ENCODE assay signal across 27 mouse cellular contexts in genomic region chr11:76817664-76818063, GRCm38 (mm10). TPM values are rescaled to one million over a fixed set of nuclear protein-coding genes. Genes with fewer than 3 reads are reported as not detected.
DNase-seq lines count a peak whose midpoint lies in the region; ATAC-seq and TF ChIP-seq lines count a peak whose summit lies in the region.
"Had no signal": no experiment of that assay in that cellular context is flagged by ENCODE, and none has a peak within 500 bp of the region (broad histone marks: within the 10 kb centered on the region; RNA-seq: fewer than 3 reads in every experiment).

No protein-coding gene starts in this region.

- no peaks in the 10 kb centered on the region for H3K4me1 ChIP-seq in intestine, postnatal 0 days (replicated peaks; ENCODE audit: control insufficient read depth, insufficient read depth, low read length)
- no peaks in the 10 kb centered on the region for H3K4me1 ChIP-seq in intestine, embryonic 16.5 days (ENCODE audit: control insufficient read depth, insufficient read depth, low read length)
- H3K4me1 ChIP-seq in MEL (ENCODE audit: control insufficient read depth in 1 of 2, insufficient read depth in 2 of 2, low read length in 2 of 2), result peaks cover 7 to 9% of the 10 kb centered on the region in 2 experiments; a peak in 3 of 4 replicates
- H3K4me1 ChIP-seq: hindbrain, embryonic 13.5 days; lung, embryonic 15.5 days; midbrain, embryonic 12.5 days had no signal

- H3K9ac ChIP-seq in intestine, postnatal 0 days (ENCODE audit: low read depth, low read length), result no peak overlapping the region
- no peak overlapping the region for H3K9ac ChIP-seq in intestine, embryonic 16.5 days (ENCODE audit: low read depth, low read length)
- H3K9ac ChIP-seq in MEL (ENCODE audit: control insufficient read depth, low read depth, low read length, poor library complexity, severe bottlenecking), result no peak overlapping the region
- H3K9ac ChIP-seq: hindbrain, embryonic 13.5 days; kidney, embryonic 15.5 days; limb, embryonic 12.5 days; liver, embryonic 15.5 days; lung, embryonic 15.5 days; midbrain, embryonic 12.5 days had no signal

- H3K36me3 ChIP-seq in intestine, postnatal 0 days (ENCODE audit: control insufficient read depth, insufficient read depth), result 0 out of 2 replicates have a peak, but pooled peaks cover 3% of the 10 kb centered on the region
- no peaks in the 10 kb centered on the region for H3K36me3 ChIP-seq in intestine, embryonic 16.5 days (ENCODE audit: control insufficient read depth, insufficient read depth, low read length)
- peaks cover 0 to 2% of the 10 kb centered on the region in 2 experiments; a peak in 1 of 4 replicates for H3K36me3 ChIP-seq in MEL (ENCODE audit: control insufficient read depth in 1 of 2, insufficient read depth in 2 of 2, low read length in 2 of 2)

- no peaks in the 10 kb centered on the region for H3K79me2 ChIP-seq in MEL (ENCODE audit: control insufficient read depth, insufficient read depth, low read length, poor library complexity)

- no peak for ATAC-seq in intestine, postnatal 0 days
- ATAC-seq in intestine, embryonic 16.5 days, result no peak
- ATAC-seq: activated CD4-positive, CD25-positive, alpha-beta regulatory T cell, adult 4 months; forebrain, embryonic 14.5 days had no signal

- DNase-seq in 416B (ENCODE audit: low read depth) (peak; percentile 10), MEL (ENCODE audit: low read depth, low spot score) (peak; percentile 24)
- peak; percentile 31 for DNase-seq in induced T-regulatory cell, adult 2 months (ENCODE audit: low read depth)
- no peak for DNase-seq in thymus, postnatal 10 days (ENCODE audit: low spot score in 2 of 2)
- DNase-seq in adrenal gland, postnatal 4 days (ENCODE audit: low spot score in 2 of 2), result no peak
- DNase-seq: adrenal gland, adult 2 months; adrenal gland, postnatal 36 days; cerebellum, adult 2 months; cerebellum, postnatal 25 days; gastrocnemius, adult 2 months; gastrocnemius, postnatal 36 days; heart, adult 18-20 months; heart, postnatal 4 days; kidney, adult 18-20 months; kidney, postnatal 25 days; thymus, postnatal 14 days had no signal

- no peak for TF ChIP-seq EP300 in MEL (IDR thresholded peaks at IDR 0.05; ENCODE audit: low read depth in 1 of 2, low read length in 2 of 2)

- H3K27ac ChIP-seq in intestine, postnatal 0 days (ENCODE audit: low read depth, low read length), result no peak overlapping the region
- H3K27ac ChIP-seq in intestine, embryonic 16.5 days (ENCODE audit: low read length), result no peak overlapping the region
- no peak overlapping the region for H3K27ac ChIP-seq in MEL (ENCODE audit: control insufficient read depth, low read depth, low read length)
- H3K27ac ChIP-seq: gastrocnemius, adult 2 months; hindbrain, embryonic 13.5 days; kidney, embryonic 15.5 days; limb, embryonic 12.5 days; liver, embryonic 15.5 days; lung, embryonic 15.5 days; midbrain, embryonic 12.5 days had no signal

- no peaks in the 10 kb centered on the region for H3K27me3 ChIP-seq in intestine, postnatal 0 days (replicated peaks; ENCODE audit: control insufficient read depth, insufficient read depth, low read length)
- no peaks in the 10 kb centered on the region for H3K27me3 ChIP-seq in intestine, embryonic 16.5 days (replicated peaks; ENCODE audit: control insufficient read depth, insufficient read depth, low read length)
- H3K27me3 ChIP-seq in MEL (ENCODE audit: control insufficient read depth in 1 of 2, insufficient read depth in 2 of 2, low read length in 2 of 2), result no peaks in the 10 kb centered on the region
- H3K27me3 ChIP-seq: hindbrain, embryonic 13.5 days; kidney, embryonic 15.5 days; limb, embryonic 12.5 days; liver, embryonic 15.5 days; lung, embryonic 15.5 days; midbrain, embryonic 12.5 days had no signal

- TF ChIP-seq POLR2A in MEL (IDR thresholded peaks at IDR 0.05; ENCODE audit: control insufficient read depth in 1 of 2, insufficient read depth in 1 of 2, low read depth in 1 of 2, low read length in 2 of 2, poor library complexity in 1 of 2), result no peak

- H3K4me2 ChIP-seq in intestine, postnatal 0 days (replicated peaks; ENCODE audit: low read depth), result no peak overlapping the region
- H3K4me2 ChIP-seq in intestine, embryonic 16.5 days (ENCODE audit: low read depth, low read length), result no peak overlapping the region
- H3K4me2 ChIP-seq: heart, embryonic 11.5 days; hindbrain, embryonic 13.5 days; kidney, embryonic 15.5 days; limb, embryonic 12.5 days; liver, embryonic 15.5 days; lung, embryonic 15.5 days; midbrain, embryonic 12.5 days had no signal

- H3K9me3 ChIP-seq in intestine, postnatal 0 days (ENCODE audit: control insufficient read depth), result no peaks in the 10 kb centered on the region
- no peaks in the 10 kb centered on the region for H3K9me3 ChIP-seq in intestine, embryonic 16.5 days (ENCODE audit: control insufficient read depth, low read length)
- H3K9me3 ChIP-seq in MEL (replicated peaks; ENCODE audit: insufficient read depth, low read length), result no peaks in the 10 kb centered on the region
- H3K9me3 ChIP-seq: hindbrain, embryonic 13.5 days; kidney, embryonic 15.5 days; limb, embryonic 12.5 days; liver, embryonic 15.5 days; lung, embryonic 15.5 days; midbrain, embryonic 12.5 days had no signal

- H3K4me3 ChIP-seq in intestine, postnatal 0 days (ENCODE audit: low read depth, low read length), result no peak overlapping the region
- no peak overlapping the region for H3K4me3 ChIP-seq in intestine, embryonic 16.5 days (ENCODE audit: low read length)
- H3K4me3 ChIP-seq in MEL (ENCODE audit: control insufficient read depth in 1 of 2, insufficient read depth in 1 of 2, low read depth in 2 of 2, low read length in 2 of 2), result no peak overlapping the region
- H3K4me3 ChIP-seq: gastrocnemius, adult 2 months; hindbrain, embryonic 13.5 days; kidney, embryonic 15.5 days; limb, embryonic 12.5 days; liver, embryonic 15.5 days; lung, embryonic 15.5 days; midbrain, embryonic 12.5 days had no signal

- peak; percentile 9; the same call in 1 of the 2 replicates for TF ChIP-seq CTCF in intestine, postnatal 0 days (IDR thresholded peaks at IDR 0.05; ENCODE audit: low read depth)
- peak in 2 of 3 experiments; percentile 21 to 27; a peak in 3 of 6 replicates for TF ChIP-seq CTCF in MEL (IDR thresholded peaks at IDR 0.05 in 2 of 3, conservative IDR thresholded peaks at IDR 0.05 in 1 of 3; ENCODE audit: control insufficient read depth in 1 of 3, insufficient read depth in 1 of 3, low read depth in 2 of 3, low read length in 3 of 3, poor library complexity in 1 of 3, severe bottlenecking in 1 of 3)

- WGBS in intestine, postnatal 0 days, result 91% methylated on average over 3 of the region's 3 CpGs
- 87% methylated on average over 3 of the region's 3 CpGs for WGBS in intestine, embryonic 16.5 days

- TF ChIP-seq RAD21 in MEL (IDR thresholded peaks at IDR 0.05; ENCODE audit: low read depth, low read length), result no peak

TF ChIP-seq in MEL, 35 proteins besides CTCF, POLR2A, EP300 and RAD21:
- no peak for TF ChIP-seq MYB (IDR thresholded peaks at IDR 0.05; ENCODE audit: low read depth, low read length)
- no peak for TF ChIP-seq ELF1 (IDR thresholded peaks at IDR 0.05; ENCODE audit: low read depth, low read length)
- no peak for TF ChIP-seq NELFE (IDR thresholded peaks at IDR 0.05; ENCODE audit: low read depth, low read length)
- TF ChIP-seq TBP (IDR thresholded peaks at IDR 0.05; ENCODE audit: low read depth, low read length), result no peak
- TF ChIP-seq ZC3H11A (IDR thresholded peaks at IDR 0.05; ENCODE audit: low read depth, low read length), result no peak
- no peak for TF ChIP-seq TAL1 (IDR thresholded peaks at IDR 0.05; ENCODE audit: low read length)
- TF ChIP-seq MAFK (IDR thresholded peaks at IDR 0.05; ENCODE audit: borderline replicate concordance, low read depth, low read length), result no peak
- no peak for TF ChIP-seq CHD1 (IDR thresholded peaks at IDR 0.05; ENCODE audit: low read depth, low read length)
TF ChIP-seq in MEL: peak in this region for 0.

RNA-seq across cellular contexts. Expression of gene Cpd, which starts 29.2 kb away (rescaled TPM):
- polyA plus RNA-seq in intestine, postnatal 0 days (2015; fragmentation: Nextera tagmentation; extraction: Ambion mirVana), result 10.1 and 11.0 TPM in 2 replicates
- polyA plus RNA-seq in intestine, embryonic 16.5 days (2015; fragmentation: Nextera tagmentation; extraction: Ambion mirVana), result 4.7 and 5.4 TPM in 2 replicates
- total RNA-seq in MEL (2012; rRNA removed), result 9.1 and 14.6 TPM in 2 replicates
- polyA plus RNA-seq in MEL (2012; ENCODE audit: insufficient read depth in 1 of 2, insufficient read length in 2 of 2, low read depth in 1 of 2, low replicate concordance in 2 of 2, missing spikeins in 1 of 2), result 1 to 10 TPM in 1 of 2 experiments, not detected in 1; 7.5 TPM
- 10 to 100 TPM; 62.9 to 69.5 TPM for total RNA-seq in adrenal gland, postnatal 4 days (2021)

RNA-seq across cellular contexts. Expression of gene Gosr1, which starts 54.3 kb away (rescaled TPM):
- polyA plus RNA-seq in intestine, postnatal 0 days (2015; fragmentation: Nextera tagmentation; extraction: Ambion mirVana), result 28.6 and 30.7 TPM in 2 replicates
- polyA plus RNA-seq in intestine, embryonic 16.5 days (2015; fragmentation: Nextera tagmentation; extraction: Ambion mirVana), result 28.5 and 30.3 TPM in 2 replicates
- 18.3 and 23.1 TPM in 2 replicates for total RNA-seq in MEL (2012; rRNA removed)
- 10 to 100 TPM in 1 of 2 experiments, not detected in 1; 25.8 TPM for polyA plus RNA-seq in MEL (2012; ENCODE audit: insufficient read depth in 1 of 2, insufficient read length in 2 of 2, low read depth in 1 of 2, low replicate concordance in 2 of 2, missing spikeins in 1 of 2)
- total RNA-seq in adrenal gland, postnatal 4 days (2021), result 10 to 100 TPM; 72.3 to 77.9 TPM

Comparison
In these comparisons a context has a peak if more than half of its experiments do, and no peak if none do; other contexts are left out.
1. DNase-seq: peak in 416B (single experiment), MEL (single experiment) and induced T-regulatory cell, adult 2 months (single experiment); none in thymus, postnatal 10 days (0 of 2) and adrenal gland, postnatal 4 days (0 of 2).